Mouse (Mus musculus): ENCODE data around the gene Runx1.

GRCm38 (mm10) chr16:92767862-92768261 is 58.1 kb downstream of the Runx1 start:
- TF ChIP-seq CTCF (IDR thresholded peaks at IDR 0.05; ENCODE audit: low read depth) (no peak), EP300 (IDR thresholded peaks at IDR 0.05; ENCODE audit: low read depth) (no peak)

Measured in liver, embryonic 14.5 days (tissue).